Mouse (Mus musculus): ENCODE measurements around the gene Cenpn. TPM values are rescaled to one million over a fixed set of nuclear protein-coding genes. Genes with fewer than 3 reads are reported as not detected.

Cenpn gene
- polyA plus RNA-seq, 1 experiment from 2014 or later = 8.6 TPM

DNA sequence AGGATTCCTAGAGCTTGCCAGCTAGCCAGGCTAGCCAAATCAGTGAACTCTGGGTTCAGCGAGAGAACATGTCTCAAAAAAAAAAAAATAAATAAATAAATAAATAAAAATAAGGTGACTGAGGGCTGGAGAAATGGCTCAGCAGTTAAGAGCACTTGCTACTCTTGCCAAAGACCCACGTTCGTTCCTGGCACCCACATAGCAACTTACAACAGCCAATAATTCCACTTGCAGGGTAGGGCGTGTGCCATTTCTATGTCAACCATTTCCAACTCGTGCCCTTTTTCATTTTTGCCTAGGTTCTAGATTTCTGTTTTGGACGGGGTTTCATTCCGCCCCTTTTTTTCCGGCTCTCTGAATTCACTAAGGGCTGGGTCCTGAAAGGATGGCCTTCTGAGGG lies 56.5 kb downstream of the Cenpn start:
- peak overlapping the region; percentile 57 for H3K4me3 ChIP-seq (replicated peaks; ENCODE audit: low read length)
- no peak for DNase-seq (ENCODE audit: low spot score)
- H3K4me2 ChIP-seq (replicated peaks) = peak overlapping the region; percentile 68
- ATAC-seq (ENCODE audit: low FRiP score) = no peak
- 30% methylated on average over 8 of the region's 8 CpGs for WGBS
- H3K9me3 ChIP-seq (ENCODE audit: control insufficient read depth, low read length) = no peaks in the 10 kb centered on the region
- H3K27me3 ChIP-seq (ENCODE audit: control insufficient read depth, insufficient read depth, low read length) = no peaks in the 10 kb centered on the region
- peak overlapping the region; percentile 53 for H3K9ac ChIP-seq
- H3K27ac ChIP-seq = no peak overlapping the region; the same call in 1 of the 2 replicates
- H3K36me3 ChIP-seq (replicated peaks; ENCODE audit: control insufficient read depth, insufficient read depth) = peaks cover 6% of the 10 kb centered on the region
- H3K4me1 ChIP-seq (replicated peaks; ENCODE audit: control insufficient read depth, insufficient read depth, low read length) = peaks cover 3% of the 10 kb centered on the region; the same call in 1 of the 2 replicates

DNA sequence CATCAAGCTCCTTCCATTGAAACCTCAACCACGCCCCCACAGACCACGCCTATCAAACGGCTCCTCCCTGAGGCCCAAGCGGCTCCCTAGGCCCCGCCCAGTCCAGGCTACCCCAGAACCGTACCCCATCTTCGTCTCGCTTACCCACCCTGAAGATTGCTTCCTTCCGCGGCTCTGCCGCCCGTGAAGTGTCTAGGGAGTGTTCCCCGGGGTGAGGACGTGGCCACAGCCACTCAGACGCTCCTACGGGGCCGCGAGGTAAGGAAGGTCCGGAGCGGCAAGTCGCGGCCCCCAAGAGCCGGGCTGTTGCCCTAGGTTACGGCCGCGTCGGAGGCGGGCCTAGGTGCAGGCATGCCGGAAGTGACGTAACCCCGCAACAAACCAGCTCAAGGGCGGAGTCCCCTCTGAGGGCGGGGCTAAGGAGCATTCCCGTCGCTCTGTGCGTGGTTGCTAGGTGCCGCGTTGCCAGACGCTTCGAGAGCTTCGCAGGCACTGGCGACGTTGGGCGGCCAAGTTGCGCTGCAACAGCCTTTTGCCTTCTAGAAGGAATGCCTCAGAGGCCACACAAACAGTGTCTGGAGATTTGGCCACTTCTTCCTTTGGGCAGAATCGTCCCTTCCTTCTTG lies 57.2 kb downstream of the Cenpn start, which contains the start of gene 1700030J22Rik:
Gene 1700030J22Rik (minus strand): TSS at position 329 of the 626 bp plus-strand sequence.
- peak within 1 kb of the TSS; percentile 68 for H3K4me2 ChIP-seq (replicated peaks)
- H3K4me3 ChIP-seq (replicated peaks; ENCODE audit: low read length) = peak within 1 kb of the TSS; percentile 57
- DNase-seq (ENCODE audit: low spot score) (peak; percentile 99), ATAC-seq (ENCODE audit: low FRiP score) (peak; percentile 98)
- no peaks in the 10 kb centered on the region for H3K27me3 ChIP-seq (ENCODE audit: control insufficient read depth, insufficient read depth, low read length)
- H3K9ac ChIP-seq = peak within 1 kb of the TSS; percentile 53
- peaks cover 12% of the 10 kb centered on the region; the same call in 1 of the 2 replicates for H3K36me3 ChIP-seq (replicated peaks; ENCODE audit: control insufficient read depth, insufficient read depth)
- peaks cover 3% of the 10 kb centered on the region; the same call in 1 of the 2 replicates for H3K4me1 ChIP-seq (replicated peaks; ENCODE audit: control insufficient read depth, insufficient read depth, low read length)
- no peaks in the 10 kb centered on the region for H3K9me3 ChIP-seq (ENCODE audit: control insufficient read depth, low read length)
- H3K27ac ChIP-seq = no peak within 1 kb of the TSS; the same call in 1 of the 2 replicates
- WGBS = under 1% methylated on average over 46 of the region's 46 CpGs

DNA sequence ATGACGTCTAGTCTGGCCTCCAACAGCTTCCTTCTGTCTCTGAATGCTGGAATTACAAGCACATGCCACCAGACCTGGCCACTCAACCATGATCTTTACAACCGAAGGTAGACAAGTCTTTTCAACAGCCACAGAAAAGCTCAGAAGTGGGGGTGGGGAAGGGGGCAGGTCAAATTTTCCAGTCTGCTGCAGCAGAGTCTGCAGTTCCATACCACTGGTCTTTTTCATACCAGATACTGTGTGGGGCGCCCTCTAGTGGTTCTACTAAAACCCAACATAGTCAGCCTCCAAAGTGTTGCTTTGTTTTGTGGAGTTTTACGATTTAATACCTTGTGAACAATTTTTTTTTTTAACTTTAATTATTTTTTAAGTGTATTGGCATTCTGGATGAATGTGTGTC lies 58.6 kb downstream of the Cenpn start:
- H3K4me2 ChIP-seq (replicated peaks) = no peak overlapping the region
- 16% methylated on average over 4 of the region's 4 CpGs for WGBS
- no peak for ATAC-seq (ENCODE audit: low FRiP score)
- H3K4me1 ChIP-seq (replicated peaks; ENCODE audit: control insufficient read depth, insufficient read depth, low read length) = peaks cover 3% of the 10 kb centered on the region; the same call in 1 of the 2 replicates
- peaks cover 12% of the 10 kb centered on the region; the same call in 1 of the 2 replicates for H3K36me3 ChIP-seq (replicated peaks; ENCODE audit: control insufficient read depth, insufficient read depth)
- H3K27me3 ChIP-seq (ENCODE audit: control insufficient read depth, insufficient read depth, low read length) = no peaks in the 10 kb centered on the region
- no peak overlapping the region for H3K4me3 ChIP-seq (replicated peaks; ENCODE audit: low read length)
- peak; percentile 73 for DNase-seq (ENCODE audit: low spot score)
- no peak overlapping the region for H3K9ac ChIP-seq
- no peaks in the 10 kb centered on the region for H3K9me3 ChIP-seq (ENCODE audit: control insufficient read depth, low read length)
- no peak overlapping the region for H3K27ac ChIP-seq

DNA sequence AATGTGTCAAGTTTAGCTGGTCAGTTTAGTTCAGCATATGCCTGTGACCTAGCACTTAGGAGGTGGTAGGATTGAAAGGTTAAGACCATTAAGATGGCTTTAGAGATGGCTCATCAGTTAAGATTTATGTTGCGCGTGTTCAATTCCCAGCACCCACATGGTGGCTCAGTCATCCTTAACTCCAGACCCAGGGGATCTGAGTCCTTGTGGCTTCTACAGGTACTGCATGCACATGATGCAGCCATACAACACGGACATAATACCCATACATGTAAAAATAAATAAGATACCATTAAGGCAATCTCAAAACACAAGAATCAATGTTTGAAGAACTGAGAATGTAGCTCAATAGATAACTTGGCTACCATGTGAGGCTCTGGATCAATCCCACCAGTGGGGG lies 68.3 kb downstream of the Cenpn start:
- Histone ChIP-seq H3K9ac (no peak overlapping the region), H3K4me2 (replicated peaks) (no peak overlapping the region), H3K27ac (no peak overlapping the region), H3K4me3 (replicated peaks; ENCODE audit: low read length) (no peak overlapping the region), H3K36me3 (replicated peaks; ENCODE audit: control insufficient read depth, insufficient read depth) (peaks cover 10% of the 10 kb centered on the region; the same call in 1 of the 2 replicates), H3K4me1 (replicated peaks; ENCODE audit: control insufficient read depth, insufficient read depth, low read length) (peaks cover 12% of the 10 kb centered on the region; the same call in 1 of the 2 replicates), H3K27me3 (ENCODE audit: control insufficient read depth, insufficient read depth, low read length) (no peaks in the 10 kb centered on the region), H3K9me3 (ENCODE audit: control insufficient read depth, low read length) (no peaks in the 10 kb centered on the region)
- DNase-seq (ENCODE audit: low spot score) = no peak
- ATAC-seq (ENCODE audit: low FRiP score) = no peak
- 95% methylated on average over 3 of the region's 3 CpGs for WGBS

Other genes with a start within 250 kb of the Cenpn start
- gene Cdyl2, start 188.7 kb upstream of the Cenpn start, polyA plus RNA-seq (2014; fragmentation: Nextera tagmentation; extraction: Ambion mirVana) = 12.7 and 13.7 TPM in 2 replicates
- 36.0 and 36.3 TPM in 2 replicates for gene Cmc2, start 275 bp upstream of the Cenpn start, polyA plus RNA-seq (2014; fragmentation: Nextera tagmentation; extraction: Ambion mirVana)
- 26.2 and 28.3 TPM in 2 replicates for gene Atmin, start 21.7 kb downstream of the Cenpn start, polyA plus RNA-seq (2014; fragmentation: Nextera tagmentation; extraction: Ambion mirVana)
- gene 1700030J22Rik, start 57.2 kb downstream of the Cenpn start, polyA plus RNA-seq (2014; fragmentation: Nextera tagmentation; extraction: Ambion mirVana) = 5.5 and 6.1 TPM in 2 replicates
- gene Gcsh, start 71.8 kb downstream of the Cenpn start, polyA plus RNA-seq (2014; fragmentation: Nextera tagmentation; extraction: Ambion mirVana) = 105 and 108 TPM in 2 replicates
- 0.05 and 0.12 TPM in 2 replicates for gene Pkd1l2, start 160.7 kb downstream of the Cenpn start, polyA plus RNA-seq (2014; fragmentation: Nextera tagmentation; extraction: Ambion mirVana)
- 0.17 and 0.25 TPM in 2 replicates for gene Bco1, start 174.1 kb downstream of the Cenpn start, polyA plus RNA-seq (2014; fragmentation: Nextera tagmentation; extraction: Ambion mirVana)
- 4.4 and 4.7 TPM in 2 replicates for gene Gan, start 236.4 kb downstream of the Cenpn start, polyA plus RNA-seq (2014; fragmentation: Nextera tagmentation; extraction: Ambion mirVana)